Mouse (Mus musculus) hindbrain, embryonic 16.5 days (tissue): ENCODE measurements around the gene Ankrd11. TPM values are rescaled to one million over a fixed set of nuclear protein-coding genes. Genes with fewer than 3 reads are reported as not detected.

ENCODE experiments used
- ATAC-seq: fragments of 200-750 bp; cut with Nextera tagmentation; 2 replicates; pipeline ENCODE4 v1.8.0; 2017; ENCODE audit warnings: moderate TSS enrichment, moderate library complexity
- H3K27ac ChIP-seq: fragments of 300-500 bp; sonication (generic); 2 replicates; pipeline ENCODE4 v1.5.1; 2014; ENCODE audit warnings: low read depth, mild to moderate bottlenecking, control low read depth, low read length, moderate library complexity
- H3K27me3 ChIP-seq: fragments of 300-500 bp; sonication (generic); replicated peaks from 2 replicates; pipeline ENCODE4 v1.6.1; 2014; ENCODE audit warnings: low read length; ENCODE audit not compliant: control insufficient read depth, insufficient read depth
- H3K36me3 ChIP-seq: fragments of 300-500 bp; sonication (generic); 2 replicates; pipeline ENCODE4 v1.6.1; 2014; ENCODE audit warnings: mild to moderate bottlenecking, low read length, moderate library complexity, mixed read lengths; ENCODE audit not compliant: control insufficient read depth, insufficient read depth
- H3K4me1 ChIP-seq: fragments of 300-500 bp; sonication (generic); 2 replicates; pipeline ENCODE4 v1.6.1; 2014; ENCODE audit warnings: low read depth, low read length; ENCODE audit not compliant: control insufficient read depth, insufficient read depth
- H3K4me2 ChIP-seq: fragments of 300-500 bp; sonication (generic); 2 replicates; pipeline ENCODE4 v1.6.1; 2014; ENCODE audit warnings: mild to moderate bottlenecking, low read length, control low read depth, moderate library complexity
- H3K4me3 ChIP-seq: fragments of 300-500 bp; sonication (generic); 2 replicates; pipeline ENCODE4 v1.5.1; 2014; ENCODE audit warnings: mild to moderate bottlenecking, low read length, control low read depth, moderate library complexity
- H3K9ac ChIP-seq: fragments of 300-500 bp; sonication (generic); 2 replicates; pipeline ENCODE4 v1.6.1; 2014; ENCODE audit warnings: low read depth, mild to moderate bottlenecking, control low read depth, low read length, moderate library complexity
- H3K9me3 ChIP-seq: fragments of 300-500 bp; sonication (generic); 2 replicates; pipeline ENCODE4 v1.6.1; 2014; ENCODE audit warnings: mild to moderate bottlenecking, low read length, moderate library complexity; ENCODE audit not compliant: control insufficient read depth
- WGBS: fragments of 180-500 bp; shearing (Covaris S2); extraction: QIAGEN DNeasy Blood & Tissue Kit; methylation state at CpG from one replicate; pipeline ENCODE4 v1.1.7; 2014; 5-methylcytosine and 5-hydroxymethylcytosine counted together
- polyA plus RNA-seq: library from polyadenylated mRNA; unstranded; fragments of >200 nt; fragmentation: Nextera tagmentation; extraction: Ambion mirVana; gene quantifications from 2 replicates; pipeline ENCODE4 v1.2.1, GENCODE M21; 2015

The Ankrd11 gene
- polyA plus RNA-seq, 1 experiment from 2014 or later = 22.9 TPM

- Histone ChIP-seq H3K36me3 (no peaks in the 10 kb centered on the region), H3K4me3 (peak overlapping the region; percentile 99)
- ATAC-seq = no peak
These were observed 1.0 kb upstream of the Ankrd11 start for GRCm38 (mm10) chr8:123042974-123043625.

GRCm38 (mm10) chr8:123041774-123042105, 337 bp downstream of the Ankrd11 start:
- H3K27ac ChIP-seq = peak overlapping the region; percentile 94
- no peak; the same call in 1 of the 2 replicates for ATAC-seq
- no peaks in the 10 kb centered on the region for H3K9me3 ChIP-seq
- peaks cover 33% of the 10 kb centered on the region for H3K4me1 ChIP-seq
- 0% methylated on average over 32 of the region's 60 CpGs for whole genome bisulfite sequencing
- peak overlapping the region; percentile 100 for H3K9ac ChIP-seq
- H3K4me2 ChIP-seq = peak overlapping the region; percentile 78
- no peaks in the 10 kb centered on the region for H3K27me3 ChIP-seq
- H3K36me3 ChIP-seq = no peaks in the 10 kb centered on the region
- peak overlapping the region; percentile 99 for H3K4me3 ChIP-seq

More at GRCm38 (mm10) chr8:123042974-123043625, 1.0 kb upstream of the Ankrd11 start:
- H3K9ac ChIP-seq = peak overlapping the region; percentile 89
- H3K4me1 ChIP-seq = peaks cover 33% of the 10 kb centered on the region
- no peaks in the 10 kb centered on the region for H3K27me3 ChIP-seq
- WGBS = 25% methylated on average over 22 of the region's 22 CpGs
- peak overlapping the region; percentile 72 for H3K4me2 ChIP-seq
- no peaks in the 10 kb centered on the region for H3K9me3 ChIP-seq
- peak overlapping the region; percentile 95 for H3K27ac ChIP-seq

- ATAC-seq = no peak
- Histone ChIP-seq H3K27me3 (no peaks in the 10 kb centered on the region), H3K4me3 (peak overlapping the region; percentile 99), H3K9me3 (no peaks in the 10 kb centered on the region), H3K4me2 (peak overlapping the region; percentile 78), H3K27ac (peak overlapping the region; percentile 94), H3K4me1 (peaks cover 33% of the 10 kb centered on the region), H3K36me3 (no peaks in the 10 kb centered on the region), H3K9ac (peak overlapping the region; percentile 100)
- WGBS = under 1% methylated on average over 61 of the region's 71 CpGs
These were observed 886 bp downstream of the Ankrd11 start for GRCm38 (mm10) chr8:123041008-123041773.

GRCm38 (mm10) chr8:123040110-123040650, 1.9 kb downstream of the Ankrd11 start:
- H3K4me2 ChIP-seq = peak overlapping the region; percentile 78
- 5% methylated on average over 4 of the region's 4 CpGs for WGBS
- no peak overlapping the region; the same call in 1 of the 2 replicates for H3K9ac ChIP-seq
- no peaks in the 10 kb centered on the region for H3K27me3 ChIP-seq
- H3K4me3 ChIP-seq = peak overlapping the region; percentile 99
- H3K36me3 ChIP-seq = no peaks in the 10 kb centered on the region
- H3K9me3 ChIP-seq = no peaks in the 10 kb centered on the region
- H3K4me1 ChIP-seq = peaks cover 33% of the 10 kb centered on the region
- no peak for ATAC-seq
- H3K27ac ChIP-seq = no peak overlapping the region

GRCm38 (mm10) chr8:123039376-123040109, 2.5 kb downstream of the Ankrd11 start:
- H3K9ac ChIP-seq = no peak overlapping the region
- WGBS = 26% methylated on average over 11 of the region's 11 CpGs
- H3K4me1 ChIP-seq = peaks cover 33% of the 10 kb centered on the region
- H3K27me3 ChIP-seq = no peaks in the 10 kb centered on the region
- H3K9me3 ChIP-seq = no peaks in the 10 kb centered on the region
- peak overlapping the region; percentile 5; the same call in 1 of the 2 replicates for H3K4me3 ChIP-seq
- no peak overlapping the region for H3K27ac ChIP-seq
- no peak for ATAC-seq
- peak overlapping the region; percentile 78 for H3K4me2 ChIP-seq
- no peaks in the 10 kb centered on the region for H3K36me3 ChIP-seq

GRCm38 (mm10) chr8:123038351-123038750, 3.7 kb downstream of the Ankrd11 start:
- Histone ChIP-seq H3K9ac (no peak overlapping the region), H3K4me3 (no peak overlapping the region), H3K27me3 (no peaks in the 10 kb centered on the region), H3K27ac (no peak overlapping the region), H3K9me3 (no peaks in the 10 kb centered on the region), H3K4me1 (peaks cover 26% of the 10 kb centered on the region), H3K36me3 (no peaks in the 10 kb centered on the region), H3K4me2 (no peak overlapping the region)
- 38% methylated on average over 2 of the region's 2 CpGs for WGBS
- no peak for ATAC-seq

GRCm38 (mm10) chr8:123037487-123037886, 4.6 kb downstream of the Ankrd11 start:
- Histone ChIP-seq H3K36me3 (no peaks in the 10 kb centered on the region), H3K27ac (no peak overlapping the region), H3K27me3 (no peaks in the 10 kb centered on the region), H3K4me1 (peaks cover 22% of the 10 kb centered on the region), H3K4me2 (no peak overlapping the region), H3K9me3 (no peaks in the 10 kb centered on the region), H3K9ac (no peak overlapping the region), H3K4me3 (no peak overlapping the region)
- WGBS = 88% methylated on average over 11 of the region's 11 CpGs
- no peak for ATAC-seq

GRCm38 (mm10) chr8:123036956-123037355, 5.1 kb downstream of the Ankrd11 start:
- Histone ChIP-seq H3K9me3 (no peaks in the 10 kb centered on the region), H3K4me2 (no peak overlapping the region), H3K9ac (no peak overlapping the region), H3K27me3 (no peaks in the 10 kb centered on the region), H3K4me1 (peaks cover 22% of the 10 kb centered on the region), H3K36me3 (no peaks in the 10 kb centered on the region), H3K4me3 (no peak overlapping the region), H3K27ac (no peak overlapping the region)
- no peak for ATAC-seq
- 56% methylated on average over 3 of the region's 3 CpGs for WGBS

GRCm38 (mm10) chr8:123034171-123034570, 7.9 kb downstream of the Ankrd11 start:
- Histone ChIP-seq H3K4me2 (no peak overlapping the region), H3K36me3 (no peaks in the 10 kb centered on the region), H3K27ac (no peak overlapping the region), H3K9ac (no peak overlapping the region), H3K9me3 (no peaks in the 10 kb centered on the region), H3K4me1 (peaks cover 6% of the 10 kb centered on the region), H3K4me3 (no peak overlapping the region), H3K27me3 (no peaks in the 10 kb centered on the region)
- WGBS = 82% methylated on average over 6 of the region's 6 CpGs
- ATAC-seq = no peak
